Mouse (Mus musculus) heart, postnatal 0 days (tissue): ENCODE results near the gene Trmt2b.
A peak's percentile ranks its signal among the peaks of the same experiment; 100 is the strongest.

Experiments used
- CTCF ChIP-seq: IDR thresholded peaks from 2 replicates; pipeline ENCODE4 v1.5.1; 2016; ENCODE audit warnings: antibody characterized with exemption, control low read depth, low read depth
- EP300 ChIP-seq: IDR thresholded peaks from 2 replicates; pipeline ENCODE4 v1.6.1; 2016; ENCODE audit warnings: antibody characterized with exemption, low read depth

GRCm38 (mm10) chrX:134319153-134319932 lies 42.6 kb upstream of the Trmt2b start:
- TF ChIP-seq CTCF (peak; percentile 38; the same call in 1 of the 2 replicates), EP300 (no peak)
